Mouse (Mus musculus): ENCODE measurements around the gene Gm10024.
"Not testable (repeated sequence)": the region's sequence is repeated elsewhere in the genome, so short reads cannot be mapped to it uniquely, and the experiment has no call there.

The Gm10024 gene

DNA sequence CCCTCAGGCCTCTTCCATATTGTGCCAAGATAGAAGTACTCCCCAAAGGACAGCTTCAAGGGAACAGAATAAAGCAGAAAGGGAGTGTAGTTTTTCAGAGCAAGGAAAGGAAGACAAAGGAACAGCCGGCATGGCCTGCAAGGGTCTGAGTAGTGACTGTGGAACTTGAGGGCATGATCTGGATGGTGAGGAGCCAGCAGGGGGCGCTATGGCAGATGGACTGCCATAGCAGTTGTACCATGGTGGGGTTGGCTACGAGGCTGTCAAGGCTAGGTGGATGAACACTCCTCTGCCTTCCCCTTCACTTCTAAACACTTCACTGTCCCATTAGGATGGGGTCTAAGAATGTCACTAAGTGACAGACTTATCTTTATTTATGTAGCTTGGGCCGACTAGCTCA, 18.0 kb downstream of the Gm10024 start:
- no peak for DNase-seq (ENCODE audit: low read depth, low spot score)

DNA sequence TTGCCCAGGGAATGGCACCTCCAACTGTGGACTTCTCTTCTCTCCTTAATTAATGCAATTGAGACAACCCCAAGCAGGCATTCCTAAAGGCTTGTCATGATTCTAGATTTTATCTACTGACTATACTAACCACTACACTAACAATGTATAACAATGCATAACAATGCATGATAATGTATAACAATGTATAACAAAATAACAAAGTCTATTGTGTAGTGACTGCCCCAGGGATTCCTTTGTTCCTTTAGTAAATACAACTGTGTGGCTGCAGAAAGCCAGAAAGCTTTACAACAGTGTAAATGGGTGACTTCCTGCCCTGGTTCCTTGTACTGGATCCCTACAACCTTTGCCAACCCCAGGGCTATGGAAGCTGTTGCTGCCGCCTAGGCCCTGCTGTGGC, 24.7 kb downstream of the Gm10024 start:
- DNase-seq (ENCODE audit: low read depth, low spot score) = no peak

DNA sequence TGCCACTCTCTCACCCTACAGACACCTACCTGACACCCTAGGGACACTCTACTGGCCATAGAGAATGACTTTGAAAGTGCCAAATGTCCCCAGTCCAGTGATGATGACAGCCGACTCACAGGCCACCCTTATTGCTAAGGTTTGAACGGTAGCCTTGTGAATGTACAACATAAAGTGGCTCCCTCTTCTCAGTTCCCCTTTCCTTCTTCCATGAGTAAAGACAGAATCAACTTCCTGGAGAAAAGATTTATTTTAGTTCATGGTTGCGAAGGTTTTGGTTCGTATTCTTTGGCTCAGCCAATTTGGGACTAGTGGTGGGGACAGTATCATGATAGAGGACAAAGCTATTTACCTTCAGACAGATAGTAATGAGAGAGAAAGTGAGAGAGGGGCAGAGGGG, 27.7 kb downstream of the Gm10024 start:
- DNase-seq (ENCODE audit: low read depth, low spot score) = no peak

DNA sequence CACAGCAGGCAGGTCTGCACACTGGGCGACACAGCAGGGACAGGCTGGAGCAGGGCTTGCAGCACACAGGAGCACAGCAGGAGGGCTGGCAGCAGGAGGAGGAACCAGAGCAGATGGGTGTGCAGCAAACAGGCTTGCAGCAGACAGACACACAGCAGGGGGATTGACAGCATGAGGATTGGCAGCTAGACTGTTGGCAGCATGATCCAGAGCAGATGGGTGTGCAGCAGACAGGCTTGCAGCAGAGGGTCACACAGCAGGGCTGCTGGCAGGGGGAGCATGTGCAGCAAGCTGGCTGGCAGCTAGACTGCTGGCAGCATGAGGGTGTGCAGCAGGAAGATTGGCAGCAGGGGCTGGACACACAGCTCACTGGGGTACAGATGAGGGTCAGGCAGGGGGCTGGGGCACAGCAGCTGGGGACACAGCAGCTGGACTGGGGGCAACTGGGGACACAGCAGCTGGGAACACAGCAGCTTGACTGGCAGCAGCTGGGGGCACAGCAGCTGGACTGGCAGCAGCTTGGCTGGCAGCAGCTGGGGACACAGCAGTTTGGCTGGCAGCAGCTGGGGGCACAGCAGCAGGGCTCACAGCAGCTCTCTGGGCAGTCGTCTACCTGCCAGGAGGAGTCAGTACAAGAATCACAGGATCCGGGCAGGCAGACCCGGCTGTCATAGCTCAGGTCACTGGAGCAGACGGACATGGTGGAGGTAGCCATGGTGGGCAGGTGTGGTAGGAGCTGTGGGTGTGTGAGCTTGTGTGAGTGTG, 30.8 kb downstream of the Gm10024 start, which contains the start of gene Gm18596:
Gm18596 (minus strand) TSS at position 715 of the 765 bp plus-strand sequence.
- not testable (repeated sequence) for DNase-seq (ENCODE audit: low read depth, low spot score)

DNA sequence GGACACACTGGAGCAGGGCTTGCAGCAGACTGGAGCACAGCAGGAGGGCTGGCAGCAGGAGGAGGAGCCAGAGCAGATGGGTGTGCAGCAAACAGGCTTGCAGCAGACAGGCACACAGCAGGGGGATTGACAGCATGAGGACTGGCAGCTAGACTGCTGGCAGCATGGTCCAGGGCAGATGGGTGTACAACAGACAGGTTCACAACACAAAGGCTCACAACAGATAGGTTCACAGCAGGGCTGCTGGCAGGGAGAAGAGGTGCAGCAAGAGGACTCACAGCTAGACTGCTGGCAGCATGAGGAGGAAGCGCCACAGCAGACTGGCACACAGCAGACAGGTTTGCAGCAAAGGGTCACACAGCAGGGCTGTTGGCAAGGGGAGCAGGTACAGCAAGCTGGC, 39.4 kb downstream of the Gm10024 start:
- not testable (repeated sequence) for DNase-seq (ENCODE audit: low read depth, low spot score)

DNA sequence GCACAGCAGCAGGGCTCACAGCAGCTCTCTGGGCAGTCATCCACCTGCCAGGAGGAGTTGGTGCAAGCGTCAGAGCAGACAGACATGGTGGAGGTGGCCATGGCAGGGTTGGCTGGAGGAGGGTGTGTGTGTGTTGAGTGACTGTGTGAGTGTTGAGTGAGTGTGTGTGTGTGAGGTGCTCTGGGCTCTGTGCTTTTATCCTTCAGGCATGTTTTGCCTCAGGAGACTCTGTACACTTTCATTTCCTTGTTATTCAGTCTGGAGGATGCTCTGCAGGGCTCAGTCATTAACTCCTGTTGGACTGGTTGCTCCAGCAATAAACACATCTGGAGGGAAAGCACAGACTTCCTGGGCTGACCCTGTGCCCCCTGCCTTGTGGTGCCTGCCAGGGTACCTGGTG, 40.0 kb downstream of the Gm10024 start, which contains the start of gene Gm9736:
Gm9736 (minus strand) TSS at position 101 of the 400 bp plus-strand sequence.
- not testable (repeated sequence) for DNase-seq (ENCODE audit: low read depth, low spot score)

DNA sequence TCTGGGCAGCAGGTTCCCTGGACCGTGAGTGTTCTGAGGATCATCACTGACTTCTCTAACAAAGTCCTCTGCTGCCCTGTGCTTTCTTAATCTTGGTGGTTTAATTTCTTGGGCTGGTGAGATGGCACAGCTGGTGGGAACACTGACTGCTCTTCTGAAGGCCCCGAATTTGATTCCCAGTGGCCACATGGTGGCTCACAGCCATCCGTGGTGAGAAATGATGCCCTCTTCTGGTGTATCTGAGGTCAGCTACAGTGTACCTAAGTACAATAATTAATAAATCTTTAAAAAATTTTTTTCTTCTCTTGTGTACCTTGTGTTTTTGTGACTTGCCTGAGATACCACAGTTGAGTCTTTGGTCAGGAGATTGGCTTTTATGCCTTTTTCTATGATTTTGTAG, 41.1 kb downstream of the Gm10024 start:
- not testable (repeated sequence) for DNase-seq (ENCODE audit: low read depth, low spot score)

DNA sequence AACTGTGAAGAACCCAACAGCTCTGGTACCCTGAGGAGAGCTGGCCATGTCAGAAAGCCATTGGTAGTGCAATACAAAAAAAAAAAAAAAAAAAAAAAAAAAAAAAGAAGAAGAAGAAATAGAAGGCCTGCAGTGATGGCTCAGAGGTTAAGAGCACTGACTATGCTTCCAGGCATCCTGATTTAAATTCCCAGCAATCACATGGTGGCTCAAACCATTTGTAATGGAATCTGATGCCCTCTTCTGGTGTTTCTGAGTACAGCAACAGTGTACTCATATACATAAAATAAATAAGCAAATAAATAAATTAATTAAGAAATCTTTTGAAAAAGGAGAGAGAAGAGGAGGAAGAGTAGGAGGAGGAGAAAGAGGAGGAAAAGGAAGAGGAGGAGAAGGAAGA, 42.2 kb downstream of the Gm10024 start:
- DNase-seq (ENCODE audit: low read depth, low spot score) = no peak

DNA sequence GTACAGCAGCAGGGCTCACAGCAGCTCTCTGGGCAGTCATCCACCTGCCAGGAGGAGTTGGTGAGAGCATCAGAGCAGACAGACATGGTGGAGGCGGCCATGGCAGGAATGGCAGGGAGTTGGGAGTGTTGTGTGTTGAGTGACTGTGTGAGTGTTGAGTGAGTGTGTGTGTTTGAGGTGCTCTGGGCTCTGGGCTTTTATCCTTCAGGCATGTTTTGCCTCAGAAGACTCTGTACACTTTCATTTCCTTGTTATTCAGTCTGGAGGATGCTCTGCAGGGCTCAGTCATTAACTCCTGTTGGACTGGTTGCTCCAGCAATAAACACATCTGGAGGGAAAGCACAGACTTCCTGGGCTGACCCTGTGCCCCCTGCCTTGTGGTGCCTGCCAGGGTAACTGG, 48.3 kb downstream of the Gm10024 start, which contains the start of gene Gm3233:
Gm3233 (minus strand) TSS at position 101 of the 400 bp plus-strand sequence.
- not testable (repeated sequence) for DNase-seq (ENCODE audit: low read depth, low spot score)
